Mouse (Mus musculus) layer of hippocampus, adult 9-10 months (tissue): ENCODE data around the gene Fbxl19.
A peak's percentile ranks its signal among the peaks of the same experiment; 100 is the strongest.
"Not testable (repeated sequence)": the region's sequence is repeated elsewhere in the genome, so short reads cannot be mapped to it uniquely, and the experiment has no call there.

Source experiments
- DNase-seq: peaks from one replicate; pipeline ENCODE4 v3.0.0; 2022; ENCODE audit warnings: low spot score

Fbxl19 gene

DNA sequence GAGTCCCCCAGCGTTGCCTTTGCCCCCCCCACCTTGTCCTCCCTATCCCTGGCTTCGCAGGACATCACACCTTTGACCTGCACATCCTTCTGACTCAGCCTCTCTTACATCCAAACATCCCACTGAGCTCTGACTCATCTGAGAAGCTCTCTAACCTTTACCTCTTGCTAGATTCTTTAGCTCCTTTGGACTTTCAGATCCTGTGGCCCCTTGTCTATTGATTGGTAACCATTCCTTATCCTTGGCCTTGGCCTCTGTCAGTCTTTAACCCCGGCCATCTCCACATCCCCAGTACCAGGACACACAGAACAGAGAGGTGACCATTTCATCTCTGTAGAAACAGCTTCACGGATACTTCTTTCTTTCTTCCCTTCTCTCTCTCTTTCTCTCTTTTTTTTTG lies 14.2 kb upstream of the Fbxl19 start:
- no peak for DNase-seq

DNA sequence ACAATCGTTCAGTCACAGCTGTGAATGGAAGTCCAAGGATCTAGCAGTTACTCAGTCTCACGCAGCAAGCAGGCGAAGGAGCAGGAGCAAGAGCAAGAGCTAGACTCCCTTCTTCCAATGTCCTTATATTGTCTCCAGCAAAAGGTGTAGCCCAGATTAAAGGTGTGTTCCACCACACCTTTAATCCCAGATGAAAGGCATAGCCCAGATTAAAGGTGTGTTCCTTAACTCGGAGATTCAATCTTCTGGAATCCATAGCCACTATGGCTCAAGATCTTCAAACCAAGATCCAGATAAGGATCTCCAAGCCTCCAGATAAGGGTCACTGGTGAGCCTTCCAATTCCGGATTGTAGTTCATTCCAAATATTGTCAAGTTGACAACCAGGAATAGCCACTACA lies 12.3 kb upstream of the Fbxl19 start, which contains the start of gene Ctf2:
Gene Ctf2 (minus strand): TSS at position 101 of the 400 bp plus-strand sequence.
- DNase-seq, result not testable (repeated sequence)

DNA sequence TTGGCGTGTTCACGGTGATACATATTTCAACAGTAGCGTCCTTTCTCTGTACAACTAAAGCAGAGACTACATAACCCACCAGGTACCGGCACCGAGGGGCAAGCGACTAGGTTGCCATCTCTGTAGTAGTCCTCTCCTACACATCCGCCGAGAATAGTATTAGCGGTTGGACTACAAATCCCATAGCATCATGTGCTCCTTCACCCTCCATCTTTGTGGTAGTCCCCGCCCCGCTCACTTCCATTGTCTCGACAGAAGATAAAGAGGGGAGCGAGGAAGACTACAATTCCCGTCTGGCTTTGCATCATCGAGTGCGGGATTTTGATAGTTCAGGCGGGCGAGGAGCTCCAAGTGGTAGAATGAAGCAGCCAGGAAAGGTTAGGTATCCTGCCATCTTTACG lies 908 bp downstream of the Fbxl19 start:
- peak; percentile 97 for DNase-seq

DNA sequence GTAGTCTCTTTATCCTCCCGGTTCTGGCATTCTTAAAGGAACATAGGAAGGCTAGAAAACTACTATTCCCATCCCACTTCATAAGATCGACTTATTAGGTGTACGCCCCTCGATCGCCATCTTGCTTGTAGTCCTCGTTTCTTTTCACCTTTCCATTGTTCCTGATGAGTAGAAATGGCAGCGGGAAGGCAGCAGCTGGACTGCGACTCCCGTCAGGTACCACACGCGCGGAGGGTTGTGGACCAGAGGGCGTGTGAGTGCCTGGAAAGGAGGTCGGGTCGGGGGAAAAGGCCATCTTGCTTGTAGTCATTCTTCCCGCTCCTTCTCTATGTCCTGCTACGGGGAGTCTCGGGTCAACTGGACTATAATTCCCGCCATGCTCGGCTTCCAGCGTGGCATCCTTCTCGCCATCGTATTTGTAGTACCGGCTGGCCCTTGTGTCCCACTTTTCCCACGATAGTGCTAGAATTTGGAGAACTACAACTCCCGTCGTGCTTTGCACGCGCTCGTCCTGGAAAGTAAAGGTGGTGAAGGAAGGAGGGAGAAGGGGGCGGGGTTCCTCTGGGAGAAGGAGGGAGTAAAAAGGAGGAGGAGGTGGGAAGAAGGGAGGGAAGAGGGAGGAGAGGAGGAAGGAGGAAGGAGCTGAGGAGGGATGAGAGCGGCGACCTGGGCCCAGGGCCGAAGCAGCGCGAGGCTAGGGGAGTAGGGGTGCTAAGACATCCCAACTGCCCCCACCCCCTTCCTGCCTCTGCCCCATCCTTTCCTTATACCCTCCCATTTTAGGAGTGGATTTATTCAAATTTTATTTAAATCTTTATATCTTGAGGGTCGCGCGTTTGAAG lies 1.5 kb downstream of the Fbxl19 start:
- peak; percentile 97 for DNase-seq

DNA sequence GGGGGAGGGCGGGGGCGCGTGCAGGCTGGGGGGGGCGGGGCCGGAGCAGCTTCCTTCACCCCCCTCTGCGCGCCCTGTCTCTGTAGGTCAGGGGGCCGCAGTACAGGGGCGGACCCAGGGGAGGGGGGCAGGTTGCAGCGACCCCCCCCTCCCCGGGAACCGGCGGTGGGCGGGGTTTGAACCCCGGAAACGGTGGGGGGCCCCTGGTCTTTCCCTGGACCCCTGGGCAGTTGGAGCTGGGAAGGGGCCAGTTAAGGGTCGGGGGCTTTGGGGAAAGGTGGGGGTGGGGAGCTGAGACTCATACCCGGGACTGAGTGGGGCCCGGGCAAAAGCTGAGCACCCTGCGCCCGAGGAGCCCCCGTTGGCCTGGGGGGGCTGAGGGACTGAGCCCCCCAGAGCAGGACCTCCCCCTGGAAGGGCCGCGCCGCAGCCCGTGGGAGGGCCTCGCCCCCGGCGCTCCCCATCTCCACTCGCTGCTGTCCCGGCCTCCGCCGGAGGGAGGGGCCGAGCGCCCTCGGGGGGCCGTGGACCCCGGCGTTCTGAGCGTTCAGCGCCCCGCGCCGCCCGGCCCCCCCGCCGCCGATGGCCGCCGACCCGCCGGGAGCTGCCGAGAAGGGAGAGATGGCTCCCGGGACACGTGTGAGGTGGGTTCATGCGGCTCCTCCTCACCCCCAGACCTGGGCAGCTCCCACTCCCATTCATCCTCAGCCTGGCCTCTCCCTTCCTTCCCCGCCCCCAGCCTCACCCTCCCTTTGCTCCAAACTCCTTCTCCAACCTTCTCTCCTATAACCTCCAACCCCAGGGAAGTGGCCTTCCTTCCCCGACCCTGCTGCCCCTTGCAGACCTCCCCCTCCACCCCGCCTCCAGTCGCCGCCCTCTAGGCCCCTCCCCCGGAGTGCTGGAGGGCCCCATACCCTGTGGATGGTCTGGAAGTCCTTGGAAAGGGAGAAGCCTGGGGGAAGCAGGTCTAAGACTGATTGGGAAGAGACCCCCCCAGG lies 2.5 kb downstream of the Fbxl19 start:
- DNase-seq, result no peak

DNA sequence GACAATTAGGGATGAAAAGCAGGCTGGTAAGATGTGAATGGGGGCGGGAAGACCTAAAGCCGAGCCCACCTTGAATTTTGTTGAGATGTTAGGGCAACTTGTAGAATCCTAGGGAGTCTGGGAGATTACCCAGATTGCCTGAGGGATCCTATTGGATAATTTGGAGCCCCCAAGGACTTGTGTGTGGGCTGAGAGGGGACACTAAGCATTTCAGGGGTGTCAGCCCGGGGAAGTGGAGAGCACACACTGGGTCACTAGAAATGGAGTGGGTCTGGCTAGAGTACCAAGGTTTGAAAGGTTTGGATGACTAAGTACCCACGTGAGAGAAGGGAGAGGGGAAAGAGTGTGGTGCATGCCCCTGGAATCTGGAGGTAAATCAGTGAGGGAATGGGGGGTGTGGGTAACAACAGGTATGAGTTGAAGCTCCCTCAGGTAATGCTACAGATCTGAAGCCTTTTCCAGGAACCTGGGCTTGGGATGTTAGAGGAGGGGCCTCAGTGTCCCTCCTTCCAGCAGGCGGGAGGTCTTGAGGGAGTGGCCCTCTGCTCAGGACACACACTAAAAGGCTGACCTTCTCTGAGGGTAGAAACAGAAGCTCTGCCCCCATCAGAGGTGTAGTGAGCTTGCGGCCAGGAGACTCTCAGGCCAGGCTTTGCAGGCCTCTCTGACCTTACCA lies 3.4 kb downstream of the Fbxl19 start:
- DNase-seq, result no peak

DNA sequence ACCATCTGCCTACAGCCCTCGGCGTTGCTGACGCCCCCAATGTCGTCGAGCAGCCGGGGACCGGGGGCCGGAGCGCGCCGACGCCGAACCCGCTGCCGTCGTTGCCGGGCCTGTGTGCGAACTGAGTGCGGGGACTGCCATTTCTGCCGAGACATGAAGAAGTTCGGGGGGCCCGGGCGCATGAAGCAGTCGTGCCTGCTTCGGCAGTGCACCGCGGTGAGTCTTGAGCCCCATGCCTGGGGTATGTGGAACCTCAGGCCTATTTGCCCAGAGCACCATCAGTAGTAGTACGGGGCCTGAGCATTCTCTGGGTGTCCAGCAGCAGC lies 3.9 kb downstream of the Fbxl19 start:
- DNase-seq, result no peak

DNA sequence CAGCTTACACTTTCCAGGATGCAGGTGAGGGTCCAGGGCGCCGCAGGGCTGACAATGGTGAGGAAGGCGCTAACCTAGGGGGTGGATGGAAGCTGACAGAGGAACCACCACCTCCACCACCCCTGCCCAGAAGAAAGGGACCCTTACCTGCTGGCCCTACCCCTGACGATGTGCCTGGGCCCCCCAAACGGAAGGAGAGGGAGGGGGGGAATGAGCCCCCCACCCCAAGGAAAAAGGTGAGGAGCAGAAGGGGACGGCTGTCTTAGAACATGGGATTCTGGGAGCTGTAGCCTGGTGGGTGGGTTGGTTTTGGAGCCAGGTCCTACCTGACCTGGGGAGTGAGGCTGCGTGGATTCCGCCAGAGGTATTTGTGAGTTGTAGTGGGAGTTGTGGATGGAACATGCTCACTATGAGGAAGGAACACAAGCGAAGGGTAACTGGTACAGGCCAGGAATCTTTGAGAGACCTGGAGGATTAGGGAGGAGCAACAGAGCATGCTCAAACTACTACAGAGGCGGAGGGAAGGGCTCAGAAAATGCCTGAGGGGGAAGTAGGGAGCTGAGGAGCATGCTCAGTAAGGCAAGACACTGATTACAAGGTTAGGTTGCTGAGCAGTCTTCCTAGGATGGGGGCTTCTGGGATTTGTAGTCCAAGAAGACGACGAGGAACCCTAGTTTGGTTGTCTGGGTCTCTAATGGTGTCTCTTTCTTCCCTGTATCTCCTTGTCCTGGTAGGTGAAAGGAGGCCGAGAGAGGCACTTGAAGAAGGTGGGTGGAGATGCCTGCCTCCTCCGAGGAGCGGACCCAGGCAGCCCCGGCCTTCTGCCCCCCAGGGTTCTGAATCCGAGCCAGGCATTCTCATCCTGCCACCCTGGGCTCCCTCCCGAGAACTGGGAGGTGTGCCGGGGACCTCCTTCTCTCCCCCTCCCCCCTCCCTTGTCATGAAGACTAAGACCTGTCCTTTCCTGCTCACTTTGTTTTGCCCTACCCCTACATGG lies 6.1 kb downstream of the Fbxl19 start:
- no peak for DNase-seq

DNA sequence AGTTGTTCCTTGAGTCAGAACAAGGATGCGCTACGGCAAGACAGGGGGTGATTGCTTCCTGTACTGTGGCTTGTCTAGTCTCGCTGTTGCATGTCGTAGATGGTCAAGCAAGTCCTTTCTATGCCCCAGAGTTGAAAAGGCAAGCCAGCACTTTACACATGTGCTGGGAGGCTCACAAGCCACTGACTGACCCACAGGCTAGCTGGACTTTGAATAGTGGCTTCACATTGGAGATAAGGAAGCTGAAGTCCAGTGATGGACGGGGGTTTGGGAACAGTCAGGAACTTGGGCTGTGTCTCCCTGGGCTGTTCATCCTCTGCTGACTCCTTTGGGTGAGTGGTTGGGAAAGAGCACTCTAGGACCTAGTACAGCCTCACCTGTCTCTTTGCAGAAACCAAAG lies 7.3 kb downstream of the Fbxl19 start:
- DNase-seq, result no peak

DNA sequence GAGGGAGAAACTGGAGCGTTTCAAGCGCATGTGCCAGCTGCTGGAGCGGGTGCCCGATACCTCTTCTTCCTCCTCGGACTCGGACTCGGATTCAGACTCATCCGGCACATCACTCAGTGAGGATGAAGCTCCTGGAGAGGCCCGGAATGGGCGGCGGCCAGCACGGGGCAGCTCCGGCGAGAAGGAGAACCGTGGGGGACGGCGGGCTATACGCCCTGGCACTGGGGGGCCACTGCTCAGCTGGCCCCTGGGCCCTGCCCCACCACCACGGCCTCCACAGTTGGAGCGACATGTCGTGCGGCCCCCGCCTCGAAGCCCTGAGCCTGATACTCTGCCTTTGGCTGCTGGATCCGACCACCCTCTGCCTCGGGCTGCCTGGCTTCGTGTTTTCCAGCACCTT lies 7.7 kb downstream of the Fbxl19 start:
- DNase-seq, result no peak

DNA sequence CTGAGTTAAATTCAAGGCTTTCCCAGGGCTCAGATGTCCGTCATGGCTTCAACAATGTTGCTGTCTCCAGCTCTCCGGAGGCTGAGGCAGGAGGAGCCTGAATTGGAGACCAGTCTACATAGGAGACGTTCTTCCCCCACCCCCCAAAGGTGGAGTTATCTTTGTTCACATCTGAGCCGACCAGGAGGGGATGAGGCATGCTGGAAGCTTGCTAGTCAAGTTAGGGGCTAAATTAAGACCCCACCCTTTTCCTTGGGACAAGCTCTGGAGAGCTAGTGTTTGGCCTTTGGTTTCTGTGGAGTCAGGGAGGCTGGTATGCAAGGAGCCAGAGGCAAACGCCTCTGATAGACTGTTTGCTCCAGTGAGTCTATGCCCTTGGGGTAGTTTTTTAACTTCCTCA lies 8.8 kb downstream of the Fbxl19 start:
- no peak for DNase-seq

DNA sequence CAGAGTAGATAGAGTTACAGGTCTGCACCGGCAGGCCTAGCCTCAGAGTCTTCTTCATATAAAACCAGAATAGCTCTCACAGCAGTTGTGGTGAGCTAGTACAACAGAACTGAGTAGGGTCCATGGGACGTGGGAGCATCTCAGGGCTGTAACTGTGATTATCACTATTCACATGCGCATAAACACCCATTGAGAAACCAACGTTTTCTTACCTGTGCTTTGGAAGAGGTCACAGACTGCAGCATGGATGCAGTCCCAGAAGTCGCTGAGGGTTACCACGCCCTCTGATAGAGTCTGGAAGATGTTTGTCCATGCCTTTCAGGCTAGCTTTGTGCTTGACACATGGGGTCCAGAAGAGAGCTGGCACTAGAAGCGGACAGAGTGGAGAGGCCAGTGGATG lies 9.4 kb downstream of the Fbxl19 start:
- no peak for DNase-seq

DNA sequence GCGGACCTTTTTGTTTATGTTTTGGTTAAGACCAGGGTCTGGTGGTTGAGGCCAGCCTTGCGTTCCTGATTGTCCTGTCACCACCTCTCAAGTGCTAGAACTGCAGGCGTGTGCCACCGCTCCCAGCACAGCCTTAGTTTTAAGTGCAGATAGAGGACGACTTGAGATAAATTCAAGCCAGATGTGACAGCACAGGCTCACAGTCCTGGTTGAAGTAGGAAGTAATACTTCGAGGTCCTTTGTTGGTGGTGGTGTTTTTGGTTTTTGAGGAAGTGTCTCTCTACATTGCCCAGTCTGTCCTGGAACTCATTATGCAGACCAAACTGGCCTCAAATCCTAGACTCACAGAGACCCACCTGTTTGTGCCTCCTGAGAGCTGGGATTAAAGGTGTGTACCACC lies 15.4 kb downstream of the Fbxl19 start:
- no peak for DNase-seq

DNA sequence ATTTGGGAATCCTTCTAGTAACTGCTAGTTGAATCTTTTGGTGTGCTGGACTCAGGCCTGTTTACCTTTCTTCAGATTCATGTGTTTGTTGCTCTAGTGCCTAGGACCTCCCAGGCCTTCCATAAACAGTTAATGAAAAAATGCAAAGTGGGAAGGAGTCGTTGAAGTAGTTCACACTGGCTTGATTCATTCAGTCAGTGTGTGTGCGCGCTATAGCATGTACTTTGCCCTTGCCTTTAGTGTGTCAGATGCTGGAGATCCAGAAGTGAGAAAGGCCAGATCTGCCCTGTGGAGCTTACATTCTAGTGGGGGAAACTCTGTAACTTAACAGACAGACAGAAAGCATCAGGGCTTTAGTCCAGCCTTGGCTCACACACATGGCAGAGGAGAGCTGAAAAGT lies 16.1 kb downstream of the Fbxl19 start:
- no peak for DNase-seq

DNA sequence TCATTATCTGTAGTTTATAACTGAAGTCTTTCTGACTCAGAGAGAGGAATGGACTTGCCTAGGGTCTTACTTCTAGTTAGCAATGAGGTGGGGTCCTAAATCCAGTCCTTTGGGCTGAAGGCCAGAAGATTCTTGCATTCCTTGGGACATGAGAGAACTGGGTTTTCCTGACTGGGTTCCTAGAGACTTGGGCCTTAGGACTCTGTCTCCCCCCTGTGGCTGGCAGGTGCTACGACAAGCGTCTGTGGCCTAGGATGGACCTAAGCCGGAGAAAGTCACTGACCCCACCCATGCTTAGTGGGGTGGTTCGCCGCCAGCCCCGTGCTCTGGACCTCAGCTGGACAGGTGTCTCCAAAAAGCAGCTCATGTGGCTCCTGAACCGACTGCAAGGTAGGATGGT lies 16.7 kb downstream of the Fbxl19 start:
- DNase-seq, result no peak

DNA sequence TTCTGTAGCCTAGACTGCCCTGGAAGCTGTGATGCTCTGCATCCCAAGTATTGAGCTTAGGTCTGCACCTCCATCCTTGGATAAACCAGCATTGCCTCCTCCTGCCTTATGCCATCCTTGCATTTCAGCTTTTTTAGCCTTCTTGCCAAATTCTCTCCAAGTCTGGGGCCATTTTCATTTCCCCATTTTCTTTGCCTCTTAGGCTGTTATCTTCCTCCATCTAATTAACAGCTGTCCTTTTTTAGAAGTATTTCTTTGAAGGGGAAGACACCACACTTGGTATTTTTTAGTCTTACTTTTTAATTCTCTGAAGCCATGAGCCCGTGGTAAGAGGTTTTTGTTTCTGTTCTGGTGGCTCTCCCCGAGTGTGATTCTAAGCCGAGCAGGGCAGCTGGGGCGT lies 19.3 kb downstream of the Fbxl19 start:
- no peak for DNase-seq

DNA sequence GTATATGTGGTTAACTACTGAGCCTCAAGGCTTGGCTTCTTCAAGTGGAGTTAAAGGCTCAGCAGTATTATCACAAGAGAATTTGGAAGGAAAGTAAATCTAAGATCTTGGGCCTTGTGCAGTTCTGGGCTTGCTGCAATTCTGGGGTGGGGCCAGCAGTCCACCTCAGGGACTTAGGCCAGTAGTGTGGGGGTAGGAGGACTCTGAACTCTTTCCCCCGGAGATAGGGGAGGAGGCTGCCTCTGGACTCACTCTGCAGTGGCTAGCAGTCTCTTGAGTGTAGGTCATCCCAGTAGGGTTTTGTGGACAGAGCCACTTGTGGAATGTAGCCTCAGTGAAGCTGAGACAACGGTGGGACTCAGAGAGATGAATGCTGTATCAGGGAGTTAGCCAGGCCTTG lies 21.4 kb downstream of the Fbxl19 start:
- DNase-seq, result no peak

DNA sequence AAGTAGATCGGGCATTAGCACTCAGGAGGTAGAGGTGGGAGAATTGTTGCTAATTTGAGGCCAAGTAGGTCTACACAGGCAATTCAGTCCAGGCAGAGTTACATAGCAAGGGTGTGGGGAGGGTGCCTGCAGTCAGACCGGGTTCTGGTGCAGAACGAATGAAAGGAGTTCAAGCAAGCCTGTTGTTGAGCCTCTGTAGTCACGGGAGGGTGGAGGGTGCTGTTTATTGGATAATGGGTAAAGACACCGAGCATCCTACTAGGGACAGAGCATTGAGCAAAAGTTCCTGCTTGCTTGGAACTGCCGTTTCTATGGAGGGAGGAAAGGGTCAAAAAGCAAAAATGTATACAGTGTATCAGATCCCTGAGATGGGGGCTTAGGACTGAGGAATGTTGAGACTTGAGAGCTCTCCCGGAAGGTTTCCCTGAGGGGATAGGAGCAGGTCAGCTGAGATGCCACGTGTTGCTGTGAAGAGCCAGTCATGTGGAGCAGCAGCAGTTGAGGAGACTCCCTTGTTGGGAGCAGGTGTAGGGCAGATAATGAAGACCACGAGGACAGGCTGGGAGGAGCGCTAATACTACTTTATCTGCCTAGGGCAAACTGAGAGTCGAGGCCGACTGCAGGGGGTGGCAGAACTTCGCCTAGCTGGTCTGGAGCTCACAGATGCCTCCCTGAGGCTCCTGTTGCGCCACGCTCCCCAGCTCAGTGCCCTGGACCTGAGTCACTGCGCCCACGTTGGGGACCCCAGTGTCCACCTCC lies 22.7 kb downstream of the Fbxl19 start:
- no peak for DNase-seq

DNA sequence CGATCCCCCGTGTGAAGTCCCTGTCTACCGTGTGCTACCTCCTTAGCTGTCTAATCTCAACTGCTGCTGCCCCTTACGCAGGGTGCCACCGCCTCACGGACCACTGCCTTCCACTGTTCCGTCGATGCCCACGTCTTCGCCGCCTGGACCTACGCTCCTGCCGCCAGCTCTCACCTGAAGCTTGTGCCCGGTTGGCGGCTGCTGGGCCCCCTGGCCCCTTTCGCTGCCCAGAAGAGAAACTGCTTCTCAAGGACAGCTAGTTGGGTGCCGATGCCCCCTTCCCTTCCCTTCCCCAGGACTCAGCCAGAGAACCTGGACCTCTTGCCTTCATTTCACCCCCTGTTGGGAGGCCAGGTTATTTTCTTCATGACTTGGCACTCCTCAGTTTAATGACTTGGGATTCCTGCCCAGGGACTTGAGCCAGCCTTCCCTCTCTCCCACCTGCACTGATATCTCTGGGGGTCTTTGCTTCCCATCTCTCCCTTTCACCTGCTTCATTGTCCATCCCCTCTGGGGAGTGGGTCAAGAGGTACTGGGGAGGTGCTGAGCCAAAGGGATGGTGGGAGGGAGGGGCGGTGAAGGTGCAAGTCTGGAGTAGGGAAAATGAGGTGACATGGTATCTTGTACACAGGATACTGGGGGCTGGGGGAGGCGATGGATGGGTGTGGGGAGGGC lies 23.5 kb downstream of the Fbxl19 start:
- no peak for DNase-seq
